Mouse (Mus musculus) heart, adult 2 months (tissue): ENCODE measurements at regions not wholly inside any gene's neighbourhood (a gene's known extent, or its start where the extent isn't known, plus 50 kb on each side); places are given as distances from the start of the nearest gene placed in this dataset.

Experiments used
- CTCF ChIP-seq: fragments of 200-600 bp; IDR thresholded peaks from 2 replicates; pipeline ENCODE4 v1.8.1; 2022; ENCODE audit warnings: antibody characterized with exemption, mild to moderate bottlenecking, moderate library complexity
- POLR2A ChIP-seq: fragments of 200-500 bp; IDR thresholded peaks from 2 replicates; pipeline ENCODE4 v1.6.1; 2011; ENCODE audit warnings: mild to moderate bottlenecking, low read depth, low read length, control low read depth; ENCODE audit not compliant: insufficient read depth

- TF ChIP-seq POLR2A (no peak), CTCF (no peak)
These were observed 93.7 kb upstream of the Cox10 start for GRCm38 (mm10) chr11:64172926-64173325.
